Mouse (Mus musculus) G1E (cell line): Measurements from ENCODE around the gene Stx3. TPM values are rescaled to one million over a fixed set of nuclear protein-coding genes. Genes with fewer than 3 reads are reported as not detected.

ENCODE experiments used
- ATAC-seq: 2 replicates; pipeline ENCODE4 v1.8.0; 2016; ENCODE audit warnings: mild to moderate bottlenecking; ENCODE audit not compliant: insufficient number of reproducible peaks, poor library complexity, low FRiP score, severe bottlenecking; ENCODE audit errors: extremely low read depth
- DNase-seq: peaks from one replicate; pipeline ENCODE4 v3.0.0; 2012; ENCODE audit warnings: low spot score
- H3K27me3 ChIP-seq: 2 replicates; pipeline ENCODE4 v1.6.1; 2012; ENCODE audit warnings: mild to moderate bottlenecking, low read length, inconsistent platforms; ENCODE audit not compliant: insufficient read depth
- H3K36me3 ChIP-seq: replicated peaks from 2 replicates; pipeline ENCODE3; 2012; ENCODE audit warnings: mild to moderate bottlenecking, inconsistent platforms
- H3K4me1 ChIP-seq: 2 replicates; pipeline ENCODE4 v1.6.1; 2012; ENCODE audit warnings: low read depth, low read length, inconsistent platforms, mixed read lengths; ENCODE audit not compliant: insufficient read depth
- H3K4me3 ChIP-seq: 2 replicates; pipeline ENCODE4 v1.5.1; 2012; ENCODE audit warnings: low read depth, mild to moderate bottlenecking, inconsistent platforms, low read length, moderate library complexity, mixed read lengths
- H3K9me3 ChIP-seq: replicated peaks from 2 replicates; pipeline ENCODE4 v1.6.1; 2012; ENCODE audit warnings: inconsistent platforms
- CTCF ChIP-seq: IDR thresholded peaks from 2 replicates; pipeline ENCODE4 v1.5.1; 2012; ENCODE audit warnings: low read depth, low read length, inconsistent platforms, mixed read lengths
- GATA1 ChIP-seq: IDR thresholded peaks from 2 replicates; pipeline ENCODE4 v1.6.1; 2012; ENCODE audit warnings: borderline replicate concordance, low read length, inconsistent platforms, mixed read lengths
- GATA2 ChIP-seq: IDR thresholded peaks from 2 replicates; pipeline ENCODE4 v1.6.1; 2012; ENCODE audit warnings: low read depth, low read length, inconsistent platforms, borderline replicate concordance
- POLR2AphosphoS5 ChIP-seq: IDR thresholded peaks from 2 replicates; pipeline ENCODE4 v1.6.1; 2012; ENCODE audit warnings: low read depth, low read length, inconsistent platforms; ENCODE audit not compliant: insufficient replicate concordance
- TAL1 ChIP-seq: conservative IDR thresholded peaks from 2 replicates; pipeline ENCODE4 v1.6.1; 2012; ENCODE audit warnings: low read depth, low read length, inconsistent platforms, mixed read lengths
- polyA plus RNA-seq: library from polyadenylated mRNA; stranded (reverse); fragments of >175 nt; gene quantifications from 2 replicates; pipeline ENCODE4 v1.2.3, GENCODE M21; 2012
- total RNA-seq, 2 experiments: library from RNA; stranded (forward) in 1 of 2; stranded (reverse) in 1 of 2; fragments of 200-1000 nt in 1 of 2; fragments of >200 nt in 1 of 2; fragmentation: Nextera tagmentation in 1 of 2; gene quantifications; 2 replicates each; pipeline ENCODE4 v1.2.3; 2014 to 2017

Stx3 gene
- total RNA-seq (2014; fragmentation: Nextera tagmentation): not detected in 2 replicates
- total RNA-seq (2017): 1.3 and 1.9 TPM in 2 replicates
- polyA plus RNA-seq: not detected in 2 replicates

- peaks cover 23% of the 10 kb centered on the region for H3K27me3 ChIP-seq
- ATAC-seq: no peak
Measured at GRCm38 (mm10) chr19:11819143-11819700, at the start of gene Stx3. Stx3 (minus strand) TSS chr19:11819403.

GRCm38 (mm10) chr19:11867837-11868236 is 48.6 kb upstream of the Stx3 start:
- no peak overlapping the region for H3K4me3 ChIP-seq
- ATAC-seq (no peak), DNase-seq (no peak)
- H3K27me3 ChIP-seq: no peaks in the 10 kb centered on the region
- H3K9me3 ChIP-seq: 0 out of 2 replicates have a peak, but pooled peaks cover 2% of the 10 kb centered on the region
- no peaks in the 10 kb centered on the region for H3K4me1 ChIP-seq
- no peak for TF ChIP-seq POLR2AphosphoS5
- TF ChIP-seq GATA2: no peak
- no peaks in the 10 kb centered on the region for H3K36me3 ChIP-seq

More at GRCm38 (mm10) chr19:11819143-11819700, at the start of gene Stx3:
- no peak for TF ChIP-seq CTCF
- TF ChIP-seq GATA1: no peak
- TF ChIP-seq GATA2: no peak
- TF ChIP-seq POLR2AphosphoS5: no peak
- no peak for TF ChIP-seq TAL1
- Histone ChIP-seq H3K9me3 (no peaks in the 10 kb centered on the region), H3K36me3 (no peaks in the 10 kb centered on the region), H3K4me1 (no peaks in the 10 kb centered on the region), H3K4me3 (no peak within 1 kb of the TSS)
- no peak for DNase-seq

- TF ChIP-seq GATA1 (no peak), POLR2AphosphoS5 (no peak), TAL1 (no peak), CTCF (no peak), GATA2 (no peak)
- ATAC-seq: no peak
Measured at GRCm38 (mm10) chr19:11860966-11861365, 41.8 kb upstream of the Stx3 start, which contains the start of gene Olfr1418. Olfr1418 (minus strand) TSS chr19:11861066.

GRCm38 (mm10) chr19:11856506-11856905 is 37.3 kb upstream of the Stx3 start:
- Histone ChIP-seq H3K36me3 (no peaks in the 10 kb centered on the region), H3K4me1 (no peaks in the 10 kb centered on the region), H3K4me3 (no peak overlapping the region), H3K9me3 (no peaks in the 10 kb centered on the region), H3K27me3 (peaks cover 3% of the 10 kb centered on the region; the same call in 1 of the 2 replicates)
- no peak for ATAC-seq
- DNase-seq: no peak
- no peak for TF ChIP-seq CTCF
- TF ChIP-seq GATA2: no peak
- TF ChIP-seq TAL1: no peak
- TF ChIP-seq GATA1: no peak
- TF ChIP-seq POLR2AphosphoS5: no peak

More at GRCm38 (mm10) chr19:11860966-11861365, 41.8 kb upstream of the Stx3 start, which contains the start of gene Olfr1418:
- Histone ChIP-seq H3K4me1 (no peaks in the 10 kb centered on the region), H3K4me3 (no peak within 1 kb of the TSS), H3K27me3 (no peaks in the 10 kb centered on the region), H3K36me3 (no peaks in the 10 kb centered on the region), H3K9me3 (no peaks in the 10 kb centered on the region)
- DNase-seq: no peak

GRCm38 (mm10) chr19:11854821-11855220 is 35.6 kb upstream of the Stx3 start:
- no peak for ATAC-seq
- peaks cover 3% of the 10 kb centered on the region for H3K27me3 ChIP-seq

GRCm38 (mm10) chr19:11852652-11853051 is 33.4 kb upstream of the Stx3 start:
- Histone ChIP-seq H3K4me3 (no peak overlapping the region), H3K27me3 (peaks cover 3% of the 10 kb centered on the region), H3K4me1 (no peaks in the 10 kb centered on the region), H3K9me3 (no peaks in the 10 kb centered on the region), H3K36me3 (no peaks in the 10 kb centered on the region)
- ATAC-seq (no peak), DNase-seq (no peak)
- no peak for TF ChIP-seq POLR2AphosphoS5
- no peak for TF ChIP-seq CTCF
- TF ChIP-seq GATA2: no peak
- no peak for TF ChIP-seq GATA1
- TF ChIP-seq TAL1: no peak

More at GRCm38 (mm10) chr19:11854821-11855220, 35.6 kb upstream of the Stx3 start:
- no peaks in the 10 kb centered on the region for H3K36me3 ChIP-seq
- TF ChIP-seq TAL1: no peak
- no peak for TF ChIP-seq CTCF
- no peak for TF ChIP-seq GATA1
- no peak for TF ChIP-seq POLR2AphosphoS5
- no peak for TF ChIP-seq GATA2
- H3K4me3 ChIP-seq: no peak overlapping the region
- no peaks in the 10 kb centered on the region for H3K9me3 ChIP-seq
- no peak for DNase-seq
- H3K4me1 ChIP-seq: no peaks in the 10 kb centered on the region

GRCm38 (mm10) chr19:11846333-11846732 is 27.1 kb upstream of the Stx3 start:
- H3K4me1 ChIP-seq: no peaks in the 10 kb centered on the region
- ATAC-seq (no peak), DNase-seq (no peak)
- no peaks in the 10 kb centered on the region; the same call in 1 of the 2 replicates for H3K27me3 ChIP-seq
- no peaks in the 10 kb centered on the region for H3K36me3 ChIP-seq
- no peaks in the 10 kb centered on the region for H3K9me3 ChIP-seq
- TF ChIP-seq POLR2AphosphoS5 (no peak), GATA2 (no peak), GATA1 (no peak), TAL1 (no peak), CTCF (no peak)
- no peak overlapping the region for H3K4me3 ChIP-seq
